Mouse (Mus musculus) small intestine, adult 2 months (tissue): ENCODE measurements around the gene Glrx.

Source experiments
- CTCF ChIP-seq: fragments of 200-500 bp; IDR thresholded peaks from 2 replicates; pipeline ENCODE4 v1.5.1; 2012; ENCODE audit warnings: low read depth, mild to moderate bottlenecking, control low read depth, inconsistent platforms, low read length, moderate library complexity, mixed read lengths; ENCODE audit not compliant: insufficient replicate concordance, insufficient read length; ENCODE audit errors: extremely low read depth
- POLR2A ChIP-seq: fragments of 200-500 bp; IDR thresholded peaks from 2 replicates; pipeline ENCODE4 v1.6.1; 2012; ENCODE audit warnings: low read depth, mild to moderate bottlenecking, control low read depth, inconsistent platforms, low read length, moderate library complexity

DNA sequence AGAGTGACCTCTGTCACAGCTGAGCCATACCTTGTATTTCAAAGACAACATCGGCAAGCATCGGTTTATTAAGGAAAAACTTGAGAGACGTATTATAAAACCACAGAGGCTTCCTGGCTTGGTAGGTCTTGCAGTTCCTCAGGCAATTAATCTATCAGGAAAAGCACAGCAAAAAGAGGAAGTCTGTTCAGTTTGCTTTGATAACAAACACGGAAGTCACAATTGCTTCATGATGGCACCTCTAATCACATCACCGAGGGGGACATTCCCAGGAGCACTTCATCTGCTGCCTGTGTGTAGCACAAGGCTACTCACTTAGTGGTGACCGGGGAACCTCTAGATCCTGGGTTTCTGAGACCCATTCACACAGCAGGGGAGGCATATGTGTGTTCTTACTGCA, 53.2 kb downstream of the Glrx start:
- no peak for TF ChIP-seq CTCF
- TF ChIP-seq POLR2A = no peak
